Mouse (Mus musculus) liver, embryonic 13.5 days (tissue): ENCODE measurements around the gene Hist2h2bb. TPM values are rescaled to one million over a fixed set of nuclear protein-coding genes. Genes with fewer than 3 reads are reported as not detected.
"Not testable (repeated sequence)": the region's sequence is repeated elsewhere in the genome, so short reads cannot be mapped to it uniquely, and the experiment has no call there.

ENCODE experiments used
- ATAC-seq: fragments of 200-750 bp; cut with Nextera tagmentation; 2 replicates; pipeline ENCODE4 v1.8.0; 2017; ENCODE audit warnings: low read depth, mild to moderate bottlenecking, moderate number of reproducible peaks, moderate library complexity
- DNase-seq: peaks from one replicate; pipeline ENCODE4 v3.0.0; 2022
- H3K27ac ChIP-seq: fragments of 300-500 bp; sonication (generic); 2 replicates; pipeline ENCODE4 v1.5.1; 2015; ENCODE audit warnings: moderate library complexity, mild to moderate bottlenecking, inconsistent platforms
- H3K27me3 ChIP-seq: fragments of 300-500 bp; sonication (generic); 2 replicates; pipeline ENCODE4 v1.6.1; 2015; ENCODE audit warnings: mild to moderate bottlenecking, inconsistent platforms
- H3K36me3 ChIP-seq: fragments of 300-500 bp; sonication (generic); 2 replicates; pipeline ENCODE4 v1.6.1; 2015; ENCODE audit warnings: mild to moderate bottlenecking, inconsistent platforms
- H3K4me1 ChIP-seq: fragments of 300-500 bp; sonication (generic); replicated peaks from 2 replicates; pipeline ENCODE4 v1.6.1; 2015; ENCODE audit warnings: inconsistent platforms
- H3K4me2 ChIP-seq: fragments of 300-500 bp; sonication (generic); 2 replicates; pipeline ENCODE4 v1.6.1; 2015; ENCODE audit warnings: inconsistent platforms, mild to moderate bottlenecking, moderate library complexity
- H3K4me3 ChIP-seq: fragments of 300-500 bp; sonication (generic); replicated peaks from 2 replicates; pipeline ENCODE4 v1.5.1; 2015; ENCODE audit warnings: mild to moderate bottlenecking, inconsistent platforms
- H3K9ac ChIP-seq: fragments of 300-500 bp; sonication (generic); 2 replicates; pipeline ENCODE4 v1.6.1; 2015; ENCODE audit warnings: mild to moderate bottlenecking, inconsistent platforms
- H3K9me3 ChIP-seq: fragments of 300-500 bp; sonication (generic); replicated peaks from 2 replicates; pipeline ENCODE4 v1.6.1; 2016; ENCODE audit warnings: inconsistent platforms
- WGBS: fragments of 180-500 bp; shearing (Covaris S2); methylation state at CpG from one replicate; pipeline ENCODE4 v1.1.7; 2015; ENCODE audit not compliant: insufficient replicate concordance; 5-methylcytosine and 5-hydroxymethylcytosine counted together
- polyA plus RNA-seq: library from polyadenylated mRNA; unstranded; fragments of >200 nt; fragmentation: Nextera tagmentation; extraction: Ambion mirVana; gene quantifications from 2 replicates; pipeline ENCODE4 v1.2.1, GENCODE M21; 2015

Gene Hist2h2bb
- polyA plus RNA-seq, 1 experiment from 2014 or later, result 23.7 TPM

GRCm38 (mm10) chr3:96267541-96267940 lies 2.0 kb upstream of the Hist2h2bb start:
- no peaks in the 10 kb centered on the region for H3K9me3 ChIP-seq
- H3K4me3 ChIP-seq, result no peak overlapping the region; the same call in 1 of the 2 replicates
- H3K4me1 ChIP-seq, result peaks cover 51% of the 10 kb centered on the region
- H3K36me3 ChIP-seq, result no peaks in the 10 kb centered on the region
- H3K4me2 ChIP-seq, result peak overlapping the region; percentile 64
- H3K9ac ChIP-seq, result peak overlapping the region; percentile 66
- H3K27me3 ChIP-seq, result no peaks in the 10 kb centered on the region
- DNase-seq (no peak), ATAC-seq (no peak)
- peak overlapping the region; percentile 92 for H3K27ac ChIP-seq
- WGBS, result 72% methylated on average over 4 of the region's 4 CpGs

- DNase-seq, result peak; percentile 82
- Histone ChIP-seq H3K36me3 (no peaks in the 10 kb centered on the region), H3K27me3 (no peaks in the 10 kb centered on the region), H3K27ac (peak within 1 kb of the TSS; percentile 100), H3K4me1 (peaks cover 51% of the 10 kb centered on the region), H3K9ac (peak within 1 kb of the TSS; percentile 84), H3K4me3 (peak within 1 kb of the TSS; percentile 59), H3K9me3 (no peaks in the 10 kb centered on the region), H3K4me2 (peak within 1 kb of the TSS; percentile 68)
- 22% methylated on average over 29 of the region's 30 CpGs for WGBS
- peak; percentile 44 for ATAC-seq
Observed at GRCm38 (mm10) chr3:96268051-96268775, 1.3 kb upstream of the Hist2h2bb start, which contains the start of gene Hist2h3b. Gene Hist2h3b (plus strand): TSS chr3:96268654.

DNA sequence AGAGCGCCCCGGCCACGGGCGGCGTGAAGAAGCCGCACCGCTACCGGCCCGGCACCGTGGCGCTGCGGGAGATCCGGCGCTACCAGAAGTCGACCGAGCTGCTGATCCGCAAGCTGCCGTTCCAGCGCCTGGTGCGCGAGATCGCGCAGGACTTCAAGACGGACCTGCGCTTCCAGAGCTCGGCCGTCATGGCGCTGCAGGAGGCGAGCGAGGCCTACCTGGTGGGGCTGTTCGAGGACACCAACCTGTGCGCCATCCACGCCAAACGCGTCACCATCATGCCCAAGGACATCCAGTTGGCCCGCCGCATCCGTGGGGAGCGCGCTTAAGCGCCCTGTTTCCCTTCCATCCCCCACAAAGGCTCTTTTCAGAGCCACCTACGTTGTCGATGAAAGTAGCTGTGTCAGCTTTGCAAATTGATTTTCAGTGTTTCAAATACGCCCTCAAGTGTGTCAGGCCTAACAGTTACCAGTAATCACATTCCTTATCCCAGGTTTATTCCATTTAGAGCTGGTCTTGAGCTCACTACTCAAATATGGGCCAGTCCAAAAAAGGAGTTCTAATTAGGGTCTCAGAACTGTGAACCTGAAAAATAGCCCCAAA lies 675 bp upstream of the Hist2h2bb start:
- H3K27me3 ChIP-seq, H3K9me3 ChIP-seq, H3K36me3 ChIP-seq, DNase-seq: not testable (repeated sequence)
- H3K9ac ChIP-seq, result peak overlapping the region; percentile 84
- H3K4me3 ChIP-seq, result peak overlapping the region; percentile 59
- peak overlapping the region; percentile 100 for H3K27ac ChIP-seq
- H3K4me1 ChIP-seq, result peaks cover 52% of the 10 kb centered on the region
- WGBS, result 0% methylated on average over 9 of the region's 44 CpGs
- peak overlapping the region; percentile 68 for H3K4me2 ChIP-seq
- ATAC-seq, result peak; percentile 37

DNA sequence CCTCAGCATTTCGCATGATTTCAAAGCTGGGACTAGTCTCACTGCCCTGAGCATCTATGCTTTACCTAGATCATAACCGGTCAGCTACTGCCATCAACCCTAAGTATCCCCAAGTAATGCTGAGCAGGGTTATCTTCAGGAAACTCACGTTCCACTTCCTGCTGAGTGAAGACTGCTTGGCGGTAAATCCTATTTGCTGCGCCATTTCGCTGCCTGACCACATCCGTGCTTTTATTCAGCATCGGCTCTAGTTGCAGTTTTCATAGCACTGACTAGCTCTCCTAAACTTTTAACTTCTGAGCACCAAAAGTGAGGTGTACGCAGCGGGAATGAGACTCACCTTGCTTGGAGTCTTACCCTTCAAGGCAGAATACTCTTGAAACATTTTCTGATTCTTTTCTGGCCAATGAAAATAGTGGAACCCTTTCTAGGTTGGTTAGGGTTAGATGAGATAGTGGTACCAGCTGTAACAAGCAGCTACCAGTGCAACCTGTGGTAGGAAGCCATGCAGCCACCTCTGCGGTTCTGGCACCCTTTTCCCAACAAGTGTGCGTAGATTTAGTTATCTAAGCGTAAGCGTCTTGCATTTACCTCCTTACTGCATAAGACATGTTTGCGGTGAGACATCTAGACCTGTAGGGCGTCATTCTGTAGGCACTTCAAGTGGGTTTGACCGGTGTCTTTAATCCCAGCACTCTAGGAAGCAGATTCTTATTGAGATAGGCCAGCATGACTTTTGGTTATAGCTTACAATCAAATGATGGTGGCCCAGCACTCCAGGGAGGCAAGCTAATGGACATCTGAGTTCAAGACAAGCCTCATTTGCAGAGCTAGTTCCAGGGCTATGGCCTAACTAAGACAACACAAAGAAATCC lies 4.3 kb downstream of the Hist2h2bb start:
- Histone ChIP-seq H3K4me2 (no peak overlapping the region), H3K36me3 (no peaks in the 10 kb centered on the region), H3K9me3 (no peaks in the 10 kb centered on the region), H3K4me3 (no peak overlapping the region), H3K27me3 (peaks cover 5% of the 10 kb centered on the region; the same call in 1 of the 2 replicates), H3K9ac (0 out of 2 replicates have a peak overlapping the region, but pooled peaks have one; percentile 15), H3K4me1 (peaks cover 31% of the 10 kb centered on the region), H3K27ac (0 out of 2 replicates have a peak overlapping the region, but pooled peaks have one; percentile 21)
- ATAC-seq (no peak), DNase-seq (peak; percentile 49)
- WGBS, result 50% methylated on average over 17 of the region's 17 CpGs

DNA sequence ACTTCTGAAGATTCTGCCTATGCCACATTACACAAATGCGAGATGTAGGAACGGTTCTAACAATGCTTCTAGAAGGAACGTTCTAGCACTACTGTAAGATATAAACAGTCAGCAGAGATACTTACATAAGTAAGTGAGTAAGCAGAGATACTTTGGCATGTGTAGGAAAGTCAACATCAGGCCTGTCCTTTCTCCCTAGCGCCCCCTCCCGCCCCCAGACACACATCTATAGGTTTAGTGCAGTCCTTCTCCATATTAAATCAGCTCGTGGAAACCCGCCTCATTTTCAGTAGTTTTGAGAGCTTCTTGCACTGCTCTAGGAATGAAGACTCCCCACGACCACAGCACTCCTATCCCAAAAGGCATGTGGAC lies 7.9 kb downstream of the Hist2h2bb start:
- no peaks in the 10 kb centered on the region for H3K9me3 ChIP-seq
- H3K9ac ChIP-seq, result peak overlapping the region; percentile 84
- H3K4me3 ChIP-seq, result peak overlapping the region; percentile 70
- ATAC-seq (peak; percentile 69), DNase-seq (peak; percentile 66)
- WGBS, result 11% methylated on average over 8 of the region's 8 CpGs
- peak overlapping the region; percentile 86 for H3K27ac ChIP-seq
- H3K36me3 ChIP-seq, result no peaks in the 10 kb centered on the region
- H3K4me1 ChIP-seq, result peaks cover 28% of the 10 kb centered on the region
- peaks cover 18% of the 10 kb centered on the region for H3K27me3 ChIP-seq
- peak overlapping the region; percentile 97 for H3K4me2 ChIP-seq

DNA sequence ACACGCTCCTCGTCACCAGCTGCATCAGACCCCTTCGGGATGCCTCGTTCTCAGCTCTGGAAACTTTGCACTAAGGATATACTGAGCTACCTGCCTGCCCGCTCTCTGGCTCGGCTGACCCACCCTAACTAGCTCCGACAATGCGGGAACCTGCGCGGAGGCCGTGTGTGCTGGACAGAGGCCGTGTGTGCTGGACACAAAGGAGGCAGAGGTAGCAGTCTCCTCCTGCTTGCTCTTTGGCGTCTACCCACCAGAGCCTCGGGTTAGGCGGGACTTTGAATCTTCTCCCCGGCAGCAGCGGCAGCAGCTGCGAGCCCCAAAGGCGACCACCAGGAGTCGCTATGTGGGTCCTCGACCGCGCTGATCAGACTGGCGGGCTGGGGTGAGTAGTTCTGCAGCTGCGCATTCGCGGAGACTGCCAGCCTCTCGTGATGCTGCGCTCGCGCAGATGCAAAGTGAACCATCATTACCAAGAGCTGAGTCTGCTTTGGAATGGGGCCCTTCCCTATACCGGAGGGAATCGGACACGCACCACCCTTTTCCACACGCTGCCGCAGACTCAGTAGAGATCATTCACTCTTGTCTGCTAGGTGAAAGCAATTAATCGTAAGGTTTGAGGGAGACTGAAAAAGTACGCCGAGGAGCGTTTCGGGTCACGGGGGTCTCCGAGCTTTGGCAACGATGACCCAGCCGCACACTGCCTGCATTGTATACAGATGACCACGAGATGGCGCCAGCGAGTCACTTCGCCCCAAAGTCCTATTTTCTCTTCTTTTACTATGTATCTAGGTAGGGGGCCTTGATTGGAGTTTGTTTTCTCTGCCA lies 8.5 kb downstream of the Hist2h2bb start:
- H3K36me3 ChIP-seq, result no peaks in the 10 kb centered on the region
- H3K27ac ChIP-seq, result peak overlapping the region; percentile 86
- H3K4me1 ChIP-seq, result peaks cover 28% of the 10 kb centered on the region
- DNase-seq (peak; percentile 87), ATAC-seq (peak; percentile 90)
- H3K4me2 ChIP-seq, result peak overlapping the region; percentile 97
- peak overlapping the region; percentile 84 for H3K9ac ChIP-seq
- H3K4me3 ChIP-seq, result peak overlapping the region; percentile 70
- no peaks in the 10 kb centered on the region for H3K9me3 ChIP-seq
- H3K27me3 ChIP-seq, result peaks cover 21% of the 10 kb centered on the region
- WGBS, result under 1% methylated on average over 49 of the region's 49 CpGs

DNA sequence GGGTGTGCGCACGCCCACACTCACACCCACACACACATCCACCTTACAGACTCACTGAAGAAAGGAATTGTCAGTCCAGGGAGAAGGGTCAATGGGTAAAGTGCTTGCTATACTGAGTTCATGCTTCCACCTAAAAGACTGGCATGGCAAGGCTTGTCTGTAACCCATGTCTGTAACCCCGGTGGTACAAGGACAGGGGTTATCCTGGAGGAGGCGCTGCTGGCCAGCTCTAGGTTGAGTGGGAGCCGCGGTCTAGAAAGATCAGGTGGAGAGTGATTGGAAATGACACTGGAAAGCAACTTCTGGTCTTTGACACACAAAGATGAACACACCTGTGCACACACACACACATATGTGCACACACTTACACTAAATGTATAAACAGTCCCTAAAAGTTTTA lies 11.1 kb downstream of the Hist2h2bb start:
- DNase-seq, result no peak
- Histone ChIP-seq H3K4me1 (peaks cover 26% of the 10 kb centered on the region), H3K9me3 (no peaks in the 10 kb centered on the region), H3K9ac (no peak overlapping the region), H3K36me3 (no peaks in the 10 kb centered on the region), H3K27ac (no peak overlapping the region), H3K4me2 (no peak overlapping the region), H3K4me3 (no peak overlapping the region), H3K27me3 (peaks cover 37% of the 10 kb centered on the region)
- no peak for ATAC-seq
- 46% methylated on average over 6 of the region's 6 CpGs for WGBS

GRCm38 (mm10) chr3:96284457-96284856 lies 14.9 kb downstream of the Hist2h2bb start:
- Histone ChIP-seq H3K4me1 (0 out of 2 replicates have a peak, but pooled peaks cover 6% of the 10 kb centered on the region), H3K9me3 (no peaks in the 10 kb centered on the region), H3K27ac (no peak overlapping the region), H3K4me2 (peak overlapping the region; percentile 28), H3K36me3 (no peaks in the 10 kb centered on the region), H3K9ac (no peak overlapping the region), H3K4me3 (no peak overlapping the region), H3K27me3 (peaks cover 39% of the 10 kb centered on the region)
- 19% methylated on average over 4 of the region's 4 CpGs for WGBS
- no peak for DNase-seq
- ATAC-seq, result no peak

- H3K36me3 ChIP-seq, H3K9ac ChIP-seq, H3K4me1 ChIP-seq, DNase-seq, H3K4me3 ChIP-seq, ATAC-seq, H3K27ac ChIP-seq, H3K9me3 ChIP-seq, H3K4me2 ChIP-seq: not testable (repeated sequence)
- peaks cover 27% of the 10 kb centered on the region for H3K27me3 ChIP-seq
- WGBS, result 80% methylated on average over 11 of the region's 11 CpGs
Observed at GRCm38 (mm10) chr3:96287334-96287733, 17.8 kb downstream of the Hist2h2bb start.

DNA sequence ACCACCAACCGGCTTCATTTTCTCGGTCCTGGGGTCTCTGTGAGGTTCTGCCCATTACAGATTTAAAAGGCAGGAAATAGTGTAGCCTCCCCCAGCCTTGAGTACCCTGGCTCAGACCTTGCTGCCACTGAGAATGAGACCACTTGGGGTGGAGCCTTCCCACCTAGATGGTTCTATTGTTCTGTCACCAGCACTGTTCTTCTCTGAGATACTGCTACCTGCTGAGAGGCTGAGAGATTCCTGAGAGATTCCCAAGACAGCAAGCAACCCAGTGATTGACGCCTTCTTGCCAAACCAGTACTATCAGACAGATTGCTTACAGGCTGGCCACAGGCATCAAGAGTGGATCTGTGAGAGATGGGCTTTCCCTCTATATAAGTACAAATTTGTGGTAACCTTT lies 19.6 kb downstream of the Hist2h2bb start:
- Histone ChIP-seq H3K27ac (no peak overlapping the region), H3K27me3 (peaks cover 13% of the 10 kb centered on the region), H3K4me2 (no peak overlapping the region), H3K36me3 (no peaks in the 10 kb centered on the region), H3K4me1 (0 out of 2 replicates have a peak, but pooled peaks cover under 1% of the 10 kb centered on the region), H3K4me3 (no peak overlapping the region), H3K9me3 (no peaks in the 10 kb centered on the region), H3K9ac (no peak overlapping the region)
- WGBS, result 58% methylated on average over 3 of the region's 3 CpGs
- DNase-seq, result no peak
- ATAC-seq, result no peak
